Mouse (Mus musculus) cerebellum, adult (tissue): Measurements from ENCODE around the gene Jazf1.

Experiments used
- ATAC-seq: cut with Nextera tagmentation; 2 replicates; pipeline ENCODE4 v1.9.2; 2017; ENCODE audit warnings: mild to moderate bottlenecking, moderate library complexity, mixed read lengths; ENCODE audit not compliant: insufficient number of reproducible peaks, low FRiP score, low TSS enrichment

Jazf1 gene

DNA sequence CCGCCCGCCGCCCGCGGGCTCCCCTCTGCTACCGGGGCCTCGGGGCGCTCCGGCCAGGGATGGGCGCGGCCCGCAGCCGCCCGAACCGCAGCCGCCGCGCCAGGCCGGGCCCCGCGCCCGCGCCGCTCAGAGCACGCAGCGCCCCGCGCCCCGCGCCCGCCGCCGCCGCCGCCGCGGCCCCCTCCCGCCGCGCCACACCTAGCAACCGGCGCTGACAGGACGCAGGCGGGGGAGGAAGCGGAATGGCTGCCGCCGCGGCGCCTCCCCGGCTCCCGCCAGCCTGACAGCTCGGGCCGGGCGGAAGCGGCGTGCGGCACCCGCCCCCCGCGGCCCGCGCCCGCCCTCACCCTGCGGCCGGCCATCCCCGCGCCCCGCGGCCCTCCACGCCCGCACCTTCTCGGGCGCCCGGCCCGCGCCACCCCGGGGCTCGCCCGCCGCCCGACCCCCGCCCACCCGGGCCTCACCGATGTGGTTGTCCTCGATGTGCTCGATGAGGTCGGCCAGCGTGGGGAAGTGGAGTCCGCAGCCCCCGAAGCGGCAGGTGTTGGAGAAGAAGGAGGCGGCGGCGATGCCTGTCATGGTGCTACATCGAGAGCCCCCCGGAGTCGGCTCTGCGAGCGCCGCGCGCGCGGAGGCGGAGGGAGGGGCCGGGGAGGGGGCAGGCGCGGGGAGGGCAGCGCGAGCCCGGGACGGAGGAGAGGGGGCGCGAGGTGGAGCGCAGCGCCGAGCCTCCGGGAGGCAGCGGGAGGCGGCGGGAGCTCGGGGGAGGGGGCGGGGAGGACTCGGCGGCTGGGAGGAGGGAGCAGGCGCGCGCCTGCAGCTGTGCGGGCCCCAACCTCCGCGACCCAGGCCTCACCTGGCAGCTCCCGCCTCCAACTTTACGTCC is at the start of gene Jazf1:
Jazf1 (minus strand) TSS at position 643 of the 886 bp plus-strand sequence.
- peak; percentile 47 for ATAC-seq

DNA sequence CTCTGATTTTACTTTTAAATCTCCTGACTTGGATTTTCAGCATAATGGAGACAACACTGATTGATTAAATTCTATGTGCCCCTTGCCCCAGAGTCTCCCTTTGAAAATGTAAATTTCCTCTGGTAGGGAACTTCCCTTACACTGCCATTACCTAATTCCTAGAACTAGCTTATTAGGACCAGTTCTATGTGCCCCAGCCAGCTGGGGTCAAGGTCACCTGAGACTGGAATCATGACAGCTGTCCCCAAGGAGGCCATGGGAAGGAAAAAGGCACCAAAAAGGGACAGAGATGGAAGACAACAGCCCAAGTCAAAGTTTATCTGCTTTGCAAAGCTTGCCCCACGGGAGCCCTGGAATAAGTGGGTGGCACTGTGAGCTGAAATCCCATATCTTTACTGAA is 49.4 kb upstream of the Jazf1 start:
- ATAC-seq: no peak

DNA sequence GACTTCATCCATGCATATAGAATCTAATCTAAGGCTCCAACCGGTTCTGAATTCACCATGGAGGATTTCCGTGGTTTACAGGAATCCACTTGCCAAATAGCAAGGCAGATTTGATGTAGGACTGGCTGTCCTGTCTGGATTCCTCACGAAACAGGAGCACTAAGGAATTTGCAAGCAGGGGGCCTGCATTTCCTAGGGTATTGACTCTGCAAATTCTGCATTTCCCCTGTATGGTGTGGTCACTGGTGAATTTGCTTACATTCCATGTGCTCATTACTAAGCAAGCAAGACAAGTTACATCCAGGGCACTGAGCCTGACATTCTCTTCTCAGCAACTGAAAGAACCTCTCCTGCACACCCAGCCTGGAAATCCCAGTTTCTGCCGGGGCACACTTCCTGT is 18.4 kb upstream of the Jazf1 start:
- no peak for ATAC-seq

DNA sequence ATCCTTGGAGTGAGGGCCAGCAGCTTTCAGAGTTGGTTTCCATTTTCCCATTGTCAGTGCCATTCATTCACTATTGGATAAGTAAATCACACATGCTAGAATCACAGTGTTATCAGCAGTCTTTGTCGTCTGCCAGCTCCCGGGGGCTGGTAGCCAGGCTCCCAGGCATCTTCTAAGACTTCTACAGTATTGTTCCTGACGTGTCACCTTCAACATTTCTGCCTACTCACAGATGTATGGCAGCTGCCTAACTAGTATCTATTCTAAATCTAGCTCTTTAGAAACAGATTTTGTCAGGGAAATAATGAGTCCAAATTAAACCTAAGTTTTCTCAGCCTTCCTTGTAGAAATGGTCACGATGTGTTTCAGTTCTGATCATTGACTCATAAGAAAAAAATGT is 12.8 kb upstream of the Jazf1 start:
- no peak for ATAC-seq

DNA sequence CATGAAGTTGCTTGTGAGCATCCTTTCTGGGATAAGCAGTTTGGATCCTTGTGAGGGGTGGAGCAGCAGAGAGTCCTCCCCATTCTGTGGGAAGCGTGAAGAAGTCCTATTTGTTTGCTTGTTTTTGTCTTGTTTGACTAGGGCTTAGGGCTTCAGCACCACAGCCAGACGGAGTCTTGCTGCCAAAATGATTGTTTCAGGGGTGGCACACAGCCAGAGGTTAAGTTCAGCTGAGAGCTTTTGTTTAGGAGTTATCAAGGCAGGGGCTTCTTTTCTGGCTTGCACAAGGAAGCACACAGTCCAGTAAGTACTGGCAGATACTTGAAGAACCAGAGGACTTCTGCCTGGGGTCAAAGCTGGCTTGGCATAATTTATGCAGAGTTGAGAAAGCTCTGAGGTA is 10.2 kb upstream of the Jazf1 start:
- no peak for ATAC-seq

DNA sequence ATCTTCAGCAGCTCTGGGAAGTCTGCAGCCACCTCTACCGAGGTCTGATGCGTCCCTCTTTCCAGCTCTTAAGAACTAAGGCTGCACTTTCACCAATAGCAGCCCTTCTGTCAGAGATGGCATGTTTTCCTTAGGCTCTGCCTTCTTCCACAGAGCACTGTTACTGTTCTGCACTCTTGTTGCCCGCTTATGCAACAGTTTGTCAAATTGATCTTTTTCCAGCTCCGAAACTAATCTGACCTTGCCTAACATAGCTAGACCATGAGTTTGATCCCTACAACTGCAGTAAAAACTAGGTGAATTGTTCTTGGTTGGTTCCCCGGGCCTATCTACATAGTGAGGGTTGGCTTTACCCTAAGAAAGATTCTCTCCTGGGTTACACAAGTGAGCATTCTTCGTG is 3.3 kb upstream of the Jazf1 start:
- no peak for ATAC-seq

DNA sequence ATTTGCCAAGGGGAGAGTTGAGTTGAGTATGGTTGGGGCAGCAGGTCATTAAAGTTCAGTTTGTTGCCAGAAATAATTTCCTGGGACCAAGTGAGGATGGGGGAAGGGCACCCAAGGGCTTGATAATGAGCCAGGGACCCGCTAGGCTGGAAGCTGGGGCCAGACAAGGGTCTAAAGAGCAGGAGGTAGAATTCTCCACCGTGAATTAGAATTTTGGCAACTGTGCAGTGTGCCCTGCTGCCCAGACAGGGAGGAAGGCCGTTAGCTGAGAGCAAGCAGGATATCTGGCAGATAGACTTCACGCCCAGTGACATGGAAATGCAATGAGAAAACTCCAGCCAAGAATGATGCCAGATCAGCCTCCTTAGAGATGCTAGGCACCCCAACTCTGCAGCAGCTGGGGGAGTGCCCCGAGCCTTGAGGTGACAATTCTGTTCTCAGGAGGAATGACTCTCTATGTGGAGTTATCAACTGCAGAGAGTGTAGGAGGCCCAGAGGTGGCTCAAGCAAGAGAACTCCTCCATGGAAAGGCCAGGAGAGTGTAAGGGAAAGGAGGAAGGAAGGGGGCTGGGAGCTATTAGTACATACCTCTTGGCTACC is 1.6 kb upstream of the Jazf1 start:
- ATAC-seq: no peak

DNA sequence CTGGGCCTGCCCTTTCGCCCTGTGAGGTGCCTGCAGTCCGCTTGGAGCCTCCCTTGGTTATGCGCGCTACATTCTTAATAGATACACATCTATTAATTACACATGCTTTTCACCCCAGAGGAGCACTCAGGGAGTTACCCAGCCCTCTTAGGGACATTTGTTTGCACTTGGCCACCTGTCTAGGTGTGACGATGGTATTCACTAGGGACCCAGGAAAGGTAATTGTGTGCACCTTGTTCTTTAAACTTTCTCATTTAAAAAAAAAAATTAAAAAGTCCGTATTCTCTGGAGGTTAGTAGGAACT is 396 bp upstream of the Jazf1 start:
- 0 out of 2 replicates have a peak, but pooled peaks have one; percentile 18 for ATAC-seq

DNA sequence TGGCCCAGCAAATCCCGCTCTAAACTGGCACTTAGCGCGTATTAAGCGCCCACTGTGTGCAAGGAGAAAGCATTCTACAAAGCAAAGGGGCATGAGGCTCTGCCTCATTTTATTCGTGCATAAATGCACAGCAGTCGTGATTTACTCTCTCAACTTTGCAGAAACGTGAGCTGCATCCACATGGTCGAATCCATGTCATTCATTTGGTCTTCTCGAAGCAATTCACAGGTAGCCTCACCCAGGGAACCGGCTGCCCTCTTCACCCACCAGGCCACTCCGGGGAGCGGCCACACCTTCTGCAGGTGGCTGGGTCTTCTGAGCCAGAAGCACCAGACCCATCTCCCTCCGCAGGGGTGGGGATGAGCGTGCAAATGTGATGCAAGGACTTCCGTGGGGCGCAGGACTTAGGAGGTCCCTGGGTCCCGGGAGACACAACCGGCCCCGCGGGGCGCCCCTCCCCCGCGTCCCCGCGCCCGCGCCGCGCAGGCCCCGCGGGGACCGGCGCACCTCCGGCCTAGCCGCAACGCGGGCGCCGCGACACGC is 914 bp downstream of the Jazf1 start:
- ATAC-seq: peak; percentile 38; the same call in 1 of the 2 replicates

DNA sequence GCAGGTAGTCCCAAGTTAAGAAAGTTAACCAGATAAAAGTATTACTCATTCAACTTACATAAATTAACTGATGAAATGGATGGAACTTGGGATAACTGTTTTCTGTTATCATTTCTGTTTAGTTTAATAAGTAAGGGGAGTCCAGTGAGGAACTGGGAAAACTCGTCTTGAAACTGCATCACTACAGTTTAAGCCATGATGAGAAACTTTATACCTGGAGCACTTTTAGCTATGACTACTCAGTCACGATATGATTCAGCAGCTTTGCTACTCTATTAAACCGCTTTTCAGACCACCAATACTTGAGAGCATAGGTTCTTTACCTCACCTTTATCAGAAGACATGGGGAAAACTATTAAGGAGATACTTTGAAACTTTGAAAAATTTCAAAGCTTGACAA is 1.5 kb downstream of the Jazf1 start:
- no peak for ATAC-seq

DNA sequence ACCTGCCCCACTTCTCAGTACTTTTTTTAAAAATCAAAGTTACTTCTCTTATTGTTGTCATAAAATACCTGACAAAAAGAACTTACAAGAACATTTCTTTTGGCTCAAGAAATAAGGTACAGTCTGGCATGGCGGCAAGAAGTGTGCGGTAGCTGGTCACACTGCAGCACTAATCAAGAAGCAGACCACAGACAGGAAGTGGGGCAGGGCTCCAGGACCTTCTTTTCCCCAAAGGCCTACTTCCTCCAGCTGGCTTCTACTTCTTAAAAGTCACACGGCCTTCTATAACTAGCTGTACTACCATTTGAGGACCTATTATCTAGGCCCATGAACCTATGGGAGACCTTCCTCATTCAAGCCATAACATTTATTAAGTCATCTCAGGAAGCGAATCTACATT is 4.4 kb downstream of the Jazf1 start:
- ATAC-seq: no peak

DNA sequence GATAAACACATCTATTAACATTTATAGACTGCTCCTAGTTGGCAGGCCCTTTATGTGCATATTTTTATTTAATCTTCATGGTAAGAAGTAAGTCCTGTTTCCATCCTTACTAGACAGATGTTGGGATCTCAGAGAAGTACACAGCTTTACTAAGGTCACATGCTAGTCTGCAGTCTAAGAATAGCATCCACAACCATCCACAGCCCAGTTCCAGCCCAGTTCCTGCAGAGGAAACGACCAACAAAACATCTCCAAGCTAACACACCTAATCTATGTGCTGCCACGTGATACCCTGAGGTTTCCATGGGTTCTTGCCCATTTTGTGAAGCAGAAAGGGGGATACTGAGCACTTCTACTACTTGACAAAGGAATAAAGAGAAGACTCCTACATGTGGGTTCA is 13.5 kb downstream of the Jazf1 start:
- no peak for ATAC-seq

DNA sequence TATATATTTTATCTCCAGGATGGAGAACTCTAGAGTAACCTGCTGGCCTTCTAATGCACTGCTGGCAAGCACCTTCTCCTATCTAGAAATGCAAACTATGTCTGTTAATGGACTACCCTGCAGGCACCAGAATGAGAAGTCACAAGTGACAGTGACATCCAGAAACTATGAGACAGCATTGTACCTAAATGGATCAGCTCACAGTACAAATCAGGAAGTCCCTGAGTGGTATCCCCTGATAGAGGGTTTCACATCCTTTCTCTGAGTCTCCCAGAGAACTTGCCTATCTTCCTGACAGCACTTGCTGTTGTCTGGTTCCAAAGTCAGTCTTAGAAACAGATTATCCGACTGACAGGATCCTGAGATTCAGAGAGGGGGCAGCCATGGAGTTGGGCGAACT is 22.9 kb downstream of the Jazf1 start:
- ATAC-seq: no peak

DNA sequence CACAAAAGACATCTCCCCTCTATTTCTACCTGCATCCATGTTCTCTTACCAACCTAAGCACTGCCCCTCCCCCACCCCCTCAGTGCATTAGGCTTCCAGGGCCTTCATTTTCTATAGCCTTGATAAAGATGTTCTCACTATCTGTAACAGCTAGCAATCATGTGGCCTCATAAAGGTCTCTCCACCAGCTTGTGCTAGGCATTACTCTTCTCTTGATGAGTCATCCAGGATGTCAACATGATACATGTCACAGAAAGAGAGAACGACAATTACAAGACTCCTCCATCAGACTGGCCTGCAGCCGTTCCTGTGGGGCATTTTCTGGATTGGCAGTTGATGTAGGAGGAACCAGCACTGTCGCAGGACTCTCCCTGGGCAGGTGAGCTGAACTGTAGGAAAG is 30.3 kb downstream of the Jazf1 start:
- ATAC-seq: no peak

DNA sequence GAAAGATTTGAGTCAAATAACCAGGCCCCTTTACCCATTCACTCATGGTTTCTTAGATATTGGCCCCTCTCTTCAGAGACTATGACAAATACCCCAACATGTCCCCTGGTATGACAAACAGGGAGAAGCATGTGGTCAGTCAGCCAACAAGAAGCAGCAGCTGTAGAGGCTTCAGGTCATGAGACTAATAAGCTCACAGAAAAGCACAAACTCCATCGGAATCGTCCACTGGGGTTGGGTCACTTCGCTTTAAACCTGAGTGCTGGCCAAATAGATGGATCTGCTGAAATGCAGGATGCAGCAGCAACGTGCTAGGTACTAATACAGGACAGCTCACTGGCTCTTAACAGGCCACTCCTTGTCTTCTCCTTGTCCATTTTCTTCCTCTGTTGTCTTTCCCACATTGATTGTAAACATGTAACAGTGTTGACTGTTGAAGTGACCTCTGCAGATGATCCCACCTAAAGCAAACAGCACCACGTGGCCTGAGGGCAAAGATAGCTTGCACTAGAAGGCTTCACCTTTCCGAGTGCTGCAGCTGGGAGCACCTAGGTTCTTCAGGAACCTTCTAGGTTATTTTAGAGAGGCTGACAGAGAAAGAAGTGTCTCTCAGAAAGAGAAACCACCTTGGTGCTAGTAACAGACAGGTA is 33.9 kb downstream of the Jazf1 start:
- no peak for ATAC-seq

DNA sequence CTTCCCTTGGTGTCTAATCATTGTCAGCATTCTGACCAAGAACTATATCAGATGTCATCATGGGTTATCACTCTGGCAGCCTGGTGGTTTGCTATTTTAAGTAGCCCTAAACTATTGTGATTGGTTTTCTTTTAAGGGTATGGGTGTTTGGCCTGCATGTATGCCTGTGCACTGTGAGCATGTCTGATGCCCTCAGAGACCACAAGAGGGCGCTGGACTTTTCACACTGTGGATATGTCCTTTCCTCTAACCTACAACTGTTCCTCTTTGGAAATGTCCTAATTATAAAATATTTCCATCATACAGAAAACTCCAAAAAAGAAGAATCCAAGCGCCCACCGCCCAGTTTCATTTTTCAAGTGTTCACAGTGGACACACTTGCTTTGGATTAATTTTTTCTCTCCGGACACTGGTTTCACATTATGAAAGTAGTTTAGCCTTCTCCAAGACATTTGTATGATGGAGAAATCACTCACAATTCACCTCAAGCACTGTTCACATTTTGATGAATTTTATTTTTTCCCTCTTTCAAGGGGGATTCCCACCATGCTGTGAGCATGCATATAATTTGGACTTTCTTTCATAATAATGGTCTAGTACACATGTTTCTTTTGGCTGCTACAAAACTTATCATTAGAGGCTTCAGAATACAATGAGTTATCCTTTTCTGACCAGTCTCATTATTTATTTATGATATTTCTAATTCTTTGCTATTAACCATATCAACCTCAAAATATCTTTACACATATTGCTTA is 35.5 kb downstream of the Jazf1 start:
- no peak for ATAC-seq

DNA sequence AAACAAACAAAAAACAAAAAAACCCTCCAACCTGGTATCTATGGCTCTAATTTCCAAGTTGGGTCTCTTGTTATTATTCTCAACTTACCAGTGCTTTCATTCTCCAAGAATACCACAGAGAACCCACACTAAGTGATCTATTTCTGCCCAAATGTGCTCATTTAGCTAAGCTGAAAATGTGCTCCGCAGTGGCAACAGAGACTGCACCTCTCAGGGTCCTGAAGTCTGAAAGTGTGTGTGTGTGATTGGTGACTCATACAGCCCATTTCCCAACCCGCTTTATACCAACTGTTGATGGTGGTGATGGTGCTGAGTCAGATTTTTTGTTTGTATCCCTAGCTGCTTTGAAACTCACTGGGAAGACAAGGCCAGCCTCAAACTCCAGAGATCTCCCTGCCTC is 46.4 kb downstream of the Jazf1 start:
- ATAC-seq: no peak

DNA sequence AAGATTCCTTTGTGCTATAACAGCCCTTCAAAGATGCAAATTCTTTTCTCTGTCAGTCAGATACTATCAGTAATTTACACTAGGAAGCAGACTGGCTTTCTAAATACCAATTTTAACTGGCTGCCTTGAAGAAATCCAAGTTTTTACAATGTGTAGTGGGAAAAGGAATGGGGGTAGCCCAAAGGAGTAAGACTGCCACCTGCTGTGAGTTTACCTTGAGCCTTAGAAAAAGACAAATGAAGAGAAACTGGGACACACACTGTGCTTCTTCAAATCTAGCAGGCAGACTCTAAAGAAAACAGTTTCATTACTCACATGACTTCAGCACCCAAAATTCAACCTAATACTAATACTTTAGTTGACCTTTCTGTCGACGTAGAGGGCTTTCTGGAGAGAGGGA is 47.4 kb downstream of the Jazf1 start:
- ATAC-seq: no peak

DNA sequence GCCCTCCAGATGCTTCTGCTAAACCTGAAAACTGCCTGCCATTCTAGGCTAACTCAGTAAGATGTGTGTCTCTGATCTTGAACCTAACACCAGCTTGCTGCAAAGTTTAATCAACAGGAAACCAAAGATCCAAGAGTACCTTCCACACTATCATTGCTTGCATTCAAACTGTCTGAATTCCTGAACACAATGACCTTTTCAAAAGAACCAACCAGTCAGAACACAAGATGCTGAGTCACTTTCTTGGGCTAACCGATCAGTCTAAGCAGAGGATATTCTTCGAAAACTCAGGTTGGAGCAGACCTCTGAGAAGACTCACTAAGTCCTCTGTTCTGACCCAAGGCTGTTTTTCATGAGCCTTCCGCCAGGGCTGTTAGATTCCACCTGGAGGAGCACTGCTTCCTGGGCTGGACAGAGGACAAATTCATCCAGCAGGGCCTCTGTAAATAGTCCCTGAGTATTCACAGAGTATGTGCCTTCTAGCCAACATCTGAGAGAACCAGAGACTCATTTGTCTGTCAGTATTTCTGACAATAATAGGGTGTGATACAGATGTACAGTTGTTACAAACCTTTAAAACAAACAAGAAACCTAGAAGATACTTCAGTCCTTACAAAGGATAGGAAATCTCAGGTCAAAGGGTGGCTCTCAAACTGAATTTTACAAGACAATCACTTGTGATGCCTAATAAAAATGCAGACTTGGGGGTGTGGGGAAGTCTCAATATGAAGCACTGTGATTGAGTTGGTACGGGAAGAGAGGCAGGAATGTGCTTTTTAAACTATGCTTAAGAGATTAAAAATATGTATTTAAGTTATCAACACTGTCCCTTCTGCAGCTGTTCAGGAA is 50.9 kb downstream of the Jazf1 start:
- ATAC-seq: no peak
